Mouse (Mus musculus): ENCODE results near the gene Cox8b. TPM values are rescaled to one million over a fixed set of nuclear protein-coding genes. Genes with fewer than 3 reads are reported as not detected.

Cox8b gene
- 3.4 and 4.4 TPM in 2 replicates for polyA plus RNA-seq (2012; rRNA removed)

DNA sequence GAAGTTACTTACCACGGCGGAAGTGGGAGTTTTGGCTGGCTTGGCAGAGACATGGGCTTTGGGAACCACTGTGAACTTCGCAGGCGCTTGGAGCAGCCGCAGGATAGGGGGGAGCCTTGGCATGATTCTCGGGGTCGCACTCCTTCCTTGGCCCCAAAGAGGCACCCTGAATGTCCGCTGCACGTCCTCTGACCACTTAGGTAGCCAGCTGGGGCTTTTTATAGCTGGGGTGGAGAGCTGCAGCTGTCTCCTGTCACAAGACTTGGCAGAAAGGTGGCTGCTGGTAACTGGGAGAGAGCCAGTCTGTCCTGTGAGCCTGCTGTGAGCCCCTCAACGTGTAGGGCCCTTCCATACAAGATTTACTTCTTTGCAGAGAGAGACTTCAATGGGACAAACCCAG lies at the start of gene Cox8b:
Cox8b (minus strand) TSS at position 227 of the 400 bp plus-strand sequence.
- no peak for DNase-seq (ENCODE audit: low read depth, low spot score)
- WGBS = 58% methylated on average over 10 of the region's 10 CpGs

DNA sequence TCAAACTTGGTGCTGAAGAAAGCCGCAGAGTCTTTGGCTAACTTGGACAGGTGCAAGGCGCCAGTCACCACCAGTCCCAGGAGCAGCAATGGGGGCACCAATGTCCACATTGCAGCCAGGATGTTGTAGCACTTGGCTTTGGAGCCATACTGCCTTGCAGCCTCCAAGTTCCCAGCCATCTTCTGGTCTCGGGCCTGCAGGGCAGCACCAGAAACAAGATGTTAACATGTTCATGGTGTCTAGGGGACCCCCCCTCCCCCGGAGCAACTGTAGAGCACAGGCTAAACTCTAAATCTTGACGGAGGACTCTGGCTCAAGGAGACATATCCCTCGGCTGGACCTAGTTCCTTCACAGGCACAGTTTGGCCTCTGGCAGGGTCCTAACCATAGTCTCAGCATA lies 49.0 kb upstream of the Cox8b start:
- WGBS = 84% methylated on average over 6 of the region's 6 CpGs
- no peak for DNase-seq (ENCODE audit: low read depth, low spot score)

DNA sequence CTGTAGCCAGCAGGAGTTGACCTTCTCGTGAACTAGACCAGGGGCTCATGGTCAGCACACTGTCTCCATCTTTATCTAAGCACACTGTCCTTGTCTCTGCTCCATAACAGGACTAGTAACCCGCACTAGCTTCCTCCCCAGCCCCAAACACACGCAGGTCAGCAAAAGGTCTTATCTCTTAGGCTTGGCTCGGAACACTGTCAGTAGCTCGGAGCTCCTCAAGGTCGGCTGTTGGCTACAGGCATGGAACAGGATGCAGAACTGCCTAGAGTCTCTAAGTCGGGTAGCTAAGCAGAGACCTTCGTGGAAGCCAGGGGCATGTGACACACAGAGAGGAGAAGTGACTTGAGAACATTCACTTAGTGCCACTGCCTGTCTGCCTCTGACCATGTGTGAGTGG lies 47.9 kb upstream of the Cox8b start:
- no peak for DNase-seq (ENCODE audit: low read depth, low spot score)
- 78% methylated on average over 8 of the region's 8 CpGs for WGBS

DNA sequence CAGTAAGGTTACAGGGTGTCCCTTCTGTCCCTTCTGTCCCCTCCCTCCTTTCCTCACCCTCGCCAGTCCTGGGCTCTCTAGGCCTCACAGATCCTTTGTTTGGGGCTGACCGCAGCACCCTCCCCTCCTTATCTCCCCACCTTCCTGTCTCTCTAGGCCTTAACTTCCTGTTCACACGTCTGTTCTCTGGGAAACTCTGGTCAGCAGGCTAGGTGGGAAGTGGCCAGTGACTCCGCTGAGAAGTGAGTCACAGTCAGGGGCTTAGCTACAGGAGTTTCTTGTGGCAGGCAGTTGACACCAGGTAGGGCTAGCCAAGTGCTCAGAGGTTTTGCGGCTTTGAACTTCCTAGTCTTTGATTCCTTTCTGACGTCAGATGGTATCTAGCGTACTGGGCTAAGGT lies 46.7 kb upstream of the Cox8b start:
- no peak for DNase-seq (ENCODE audit: low read depth, low spot score)
- 60% methylated on average over 7 of the region's 7 CpGs for WGBS

GRCm38 (mm10) chr7:140946311-140946710 lies 46.1 kb upstream of the Cox8b start:
- DNase-seq (ENCODE audit: low read depth, low spot score) = no peak
- WGBS = 91% methylated on average over 10 of the region's 10 CpGs

DNA sequence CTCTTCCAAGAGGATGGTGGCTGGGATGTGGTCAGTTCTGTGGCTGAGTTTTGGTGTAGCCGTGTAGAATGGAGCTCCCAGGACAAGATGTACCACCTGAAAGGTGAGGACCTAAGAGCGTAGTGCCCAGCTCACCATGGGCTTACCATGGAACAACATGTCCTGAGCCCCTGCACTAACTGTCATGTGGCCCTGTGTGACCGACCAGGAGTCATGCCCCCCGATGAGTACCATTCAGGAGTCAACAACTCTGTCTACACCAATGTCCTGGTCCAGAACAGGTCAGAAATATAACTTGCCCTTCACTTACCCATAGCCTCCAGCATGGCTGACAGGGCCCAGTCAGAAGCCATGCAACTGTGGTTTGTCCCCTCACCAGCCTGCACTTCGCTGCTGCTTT lies 45.0 kb upstream of the Cox8b start:
- no peak for DNase-seq (ENCODE audit: low read depth, low spot score)
- WGBS = 91% methylated on average over 5 of the region's 5 CpGs

- no peak for DNase-seq (ENCODE audit: low read depth, low spot score)
- 87% methylated on average over 7 of the region's 7 CpGs for WGBS
Measured at GRCm38 (mm10) chr7:140944236-140944635, 44.0 kb upstream of the Cox8b start.

DNA sequence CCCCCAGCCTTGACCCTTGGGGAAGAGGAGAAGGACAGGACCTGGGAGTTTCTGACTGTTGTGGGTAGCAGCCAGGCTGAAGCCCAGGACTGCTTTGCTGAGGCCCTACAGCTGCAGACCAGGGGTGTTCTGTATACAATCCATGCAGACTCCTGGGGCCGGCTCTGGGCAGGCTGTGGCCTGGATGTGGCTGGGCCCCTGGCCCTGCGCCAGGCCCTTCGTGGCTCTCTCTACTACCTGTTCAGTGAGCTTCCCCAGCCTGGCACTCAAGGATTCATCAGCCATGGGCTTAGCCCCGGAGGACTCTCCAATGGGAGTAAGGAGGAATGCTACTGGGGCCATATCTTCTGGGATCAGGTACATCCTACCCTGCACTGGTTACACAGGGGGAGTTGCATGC lies 43.1 kb upstream of the Cox8b start:
- no peak for DNase-seq (ENCODE audit: low read depth, low spot score)
- 48% methylated on average over 4 of the region's 4 CpGs for WGBS

- WGBS = 87% methylated on average over 10 of the region's 10 CpGs
- no peak for DNase-seq (ENCODE audit: low read depth, low spot score)
Measured at GRCm38 (mm10) chr7:140942811-140943210, 42.6 kb upstream of the Cox8b start.

DNA sequence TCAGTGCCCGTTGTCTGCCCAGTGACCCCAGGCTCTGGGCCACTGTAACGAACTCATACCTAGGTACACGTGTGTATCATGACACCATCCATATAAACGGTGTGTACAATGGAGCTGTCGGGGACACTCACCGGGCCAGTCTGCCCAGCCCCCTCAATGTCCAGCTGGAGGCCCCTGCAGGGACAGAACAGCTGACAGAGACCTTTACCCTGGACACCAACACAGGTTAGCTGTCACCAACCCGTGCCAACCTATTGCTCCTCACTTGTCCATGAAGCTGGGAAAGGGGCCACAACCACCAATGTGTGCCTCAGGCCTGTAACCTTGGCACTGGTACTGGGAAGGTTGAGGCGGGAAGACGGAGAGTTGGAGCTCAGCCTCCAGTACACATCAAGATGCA lies 42.1 kb upstream of the Cox8b start:
- WGBS = 19% methylated on average over 9 of the region's 9 CpGs
- DNase-seq (ENCODE audit: low read depth, low spot score) = no peak

DNA sequence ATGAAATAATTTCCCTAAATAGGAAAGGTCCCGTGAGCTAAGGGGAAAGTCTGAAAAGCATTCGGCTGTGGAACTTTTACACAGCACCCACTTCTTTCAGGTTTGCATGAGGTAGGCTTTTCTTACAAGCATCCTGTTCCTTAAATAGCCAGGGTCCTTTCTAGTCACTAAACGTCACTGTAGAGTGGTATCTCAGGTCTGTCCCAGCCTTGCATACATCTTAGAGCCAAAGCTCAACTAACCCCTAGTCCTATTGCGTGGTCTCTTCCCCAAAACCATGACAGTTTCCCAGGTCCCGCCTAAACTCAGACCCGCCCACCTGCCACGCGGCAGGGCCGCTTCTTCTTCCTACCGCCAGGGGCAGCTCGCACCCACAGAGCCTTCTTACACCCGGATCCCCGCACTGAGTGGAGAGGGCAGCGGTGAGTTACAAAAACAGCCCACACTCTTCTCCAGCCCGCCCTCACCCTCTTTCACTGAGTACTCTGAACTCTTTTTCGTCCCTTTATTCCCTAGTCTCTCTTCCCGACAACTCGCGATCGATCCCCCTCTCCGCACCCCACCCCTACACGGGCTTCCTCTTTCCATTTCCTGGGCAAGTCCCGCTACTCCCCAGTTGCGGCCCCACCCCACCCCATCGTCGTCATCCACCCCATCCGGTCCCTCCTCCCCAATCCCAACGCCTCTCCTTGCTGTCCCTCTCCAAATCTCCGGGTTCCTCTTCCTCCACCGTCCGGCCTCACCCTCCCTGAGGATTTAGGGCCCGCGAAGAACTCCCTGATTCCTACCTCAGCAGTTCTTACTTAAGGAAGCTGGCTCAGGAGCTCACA lies 41.2 kb upstream of the Cox8b start, which contains the start of gene Pgghg:
Pgghg (plus strand) TSS at position 170 of the 830 bp plus-strand sequence.
- no peak for DNase-seq (ENCODE audit: low read depth, low spot score)
- 1% methylated on average over 33 of the region's 33 CpGs for WGBS

GRCm38 (mm10) chr7:140939669-140940171 lies 39.5 kb upstream of the Cox8b start:
- WGBS = 25% methylated on average over 7 of the region's 8 CpGs
- no peak for DNase-seq (ENCODE audit: low read depth, low spot score)

DNA sequence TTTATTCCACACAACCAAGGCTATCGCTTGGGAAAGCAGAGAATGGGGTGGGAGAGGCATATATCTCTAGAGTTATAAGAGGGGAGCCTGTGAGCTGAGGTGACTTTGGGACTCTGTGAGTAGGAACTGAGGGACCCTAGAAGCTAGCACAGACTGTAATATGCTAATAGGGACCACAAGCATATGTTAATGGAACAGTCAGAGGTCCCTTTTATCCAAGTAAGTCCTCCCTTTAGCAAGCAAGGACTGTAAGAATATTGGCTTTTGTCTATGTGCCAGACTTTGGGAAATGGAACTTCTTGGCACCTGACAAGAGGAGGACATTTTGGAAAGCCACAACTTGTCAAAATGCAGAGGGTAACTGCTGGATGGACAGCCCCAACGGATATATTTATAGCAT lies 38.6 kb upstream of the Cox8b start:
- no peak for DNase-seq (ENCODE audit: low read depth, low spot score)
- 73% methylated on average over 2 of the region's 2 CpGs for WGBS

GRCm38 (mm10) chr7:140938436-140938835 lies 38.2 kb upstream of the Cox8b start:
- 65% methylated on average over 3 of the region's 3 CpGs for WGBS
- DNase-seq (ENCODE audit: low read depth, low spot score) = no peak

GRCm38 (mm10) chr7:140927181-140927580 lies 26.9 kb upstream of the Cox8b start:
- WGBS = 76% methylated on average over 6 of the region's 6 CpGs
- no peak for DNase-seq (ENCODE audit: low read depth, low spot score)

DNA sequence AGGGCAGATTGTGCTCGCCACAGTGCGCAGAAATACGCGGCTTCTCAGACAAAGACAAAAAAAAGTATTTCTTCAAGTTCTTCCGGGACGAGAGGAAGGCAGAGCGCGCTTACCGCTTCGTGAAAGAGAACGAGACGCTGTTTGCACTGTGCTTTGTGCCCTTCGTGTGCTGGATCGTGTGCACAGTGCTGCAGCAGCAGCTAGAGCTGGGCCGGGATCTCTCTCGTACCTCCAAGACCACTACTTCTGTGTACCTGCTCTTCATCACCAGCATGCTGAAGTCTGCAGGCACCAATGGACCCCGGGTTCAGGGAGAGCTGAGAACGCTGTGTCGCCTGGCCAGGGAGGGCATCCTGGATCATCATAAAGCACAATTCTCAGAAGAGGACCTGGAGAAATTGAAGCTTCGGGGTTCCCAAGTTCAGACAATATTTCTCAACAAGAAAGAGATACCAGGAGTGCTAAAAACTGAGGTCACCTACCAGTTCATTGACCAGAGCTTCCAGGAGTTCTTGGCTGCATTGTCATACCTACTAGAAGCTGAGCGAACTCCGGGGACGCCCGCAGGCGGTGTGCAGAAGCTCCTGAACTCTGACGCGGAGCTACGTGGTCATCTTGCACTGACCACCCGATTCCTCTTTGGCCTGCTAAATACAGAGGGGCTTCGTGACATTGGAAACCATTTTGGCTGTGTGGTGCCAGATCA lies 23.0 kb upstream of the Cox8b start:
- no peak for DNase-seq (ENCODE audit: low read depth, low spot score)
- 10% methylated on average over 30 of the region's 30 CpGs for WGBS

DNA sequence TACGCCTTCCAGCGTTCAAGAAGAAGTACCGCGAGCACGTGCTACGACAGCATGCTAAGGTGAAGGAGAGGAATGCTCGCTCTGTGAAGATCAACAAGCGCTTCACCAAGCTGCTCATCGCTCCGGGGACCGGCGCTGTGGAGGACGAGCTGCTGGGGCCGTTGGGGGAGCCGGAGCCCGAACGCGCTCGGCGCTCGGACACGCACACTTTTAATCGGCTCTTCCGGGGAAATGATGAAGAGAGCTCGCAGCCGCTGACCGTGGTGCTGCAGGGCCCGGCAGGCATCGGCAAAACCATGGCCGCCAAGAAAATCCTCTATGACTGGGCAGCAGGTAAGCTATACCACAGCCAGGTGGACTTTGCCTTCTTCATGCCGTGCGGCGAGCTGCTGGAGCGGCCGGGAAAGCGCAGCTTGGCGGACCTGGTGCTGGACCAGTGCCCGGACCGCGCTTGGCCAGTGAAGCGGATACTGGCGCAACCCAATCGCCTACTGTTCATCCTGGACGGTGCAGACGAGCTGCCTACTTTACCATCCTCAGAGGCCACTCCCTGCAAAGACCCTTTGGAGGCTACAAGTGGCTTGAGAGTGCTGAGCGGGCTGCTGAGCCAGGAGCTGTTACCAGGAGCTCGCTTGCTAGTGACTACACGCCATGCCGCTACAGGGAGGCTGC lies 22.3 kb upstream of the Cox8b start:
- under 1% methylated on average over 49 of the region's 49 CpGs for WGBS
- DNase-seq (ENCODE audit: low read depth, low spot score) = no peak

- no peak for DNase-seq (ENCODE audit: low read depth, low spot score)
- 17% methylated on average over 22 of the region's 22 CpGs for WGBS
Measured at GRCm38 (mm10) chr7:140921225-140921975, 21.2 kb upstream of the Cox8b start.

DNA sequence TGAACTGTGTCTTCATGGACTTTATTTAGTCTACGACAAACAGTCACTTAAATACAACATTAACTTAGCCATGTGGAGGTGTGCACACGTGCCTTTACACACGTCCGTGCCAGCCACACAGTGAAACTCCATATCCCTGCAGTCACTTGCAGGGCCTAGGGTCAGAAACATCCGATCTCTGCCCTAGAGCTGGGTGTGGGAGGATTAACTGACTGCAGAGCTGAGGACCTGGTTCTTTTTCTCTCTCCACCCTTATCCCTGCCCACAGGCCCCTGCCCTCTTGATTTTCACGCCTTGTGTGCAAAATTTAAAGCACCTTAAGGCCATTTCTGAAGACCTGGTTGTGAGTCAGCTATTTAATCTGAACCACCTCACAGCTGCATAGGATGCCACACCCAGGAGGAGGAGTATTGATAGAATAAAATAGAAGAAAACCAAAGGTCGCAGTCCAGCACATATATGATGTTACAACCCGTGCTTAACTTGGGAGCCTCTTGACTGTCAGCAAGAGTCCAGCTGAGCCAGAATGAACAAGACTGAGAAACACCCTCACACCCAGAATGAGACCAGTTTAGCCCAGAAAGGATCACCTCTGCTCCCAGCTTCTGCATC lies 20.3 kb upstream of the Cox8b start, which contains the start of gene Nlrp6:
Nlrp6 (plus strand) TSS at position 485 of the 612 bp plus-strand sequence.
- WGBS = 28% methylated on average over 8 of the region's 8 CpGs
- DNase-seq (ENCODE audit: low read depth, low spot score) = no peak

All from large intestine, adult 2 months (tissue).